Mouse (Mus musculus) CH12.LX (cell line): ENCODE results near the gene Slc27a4. TPM values are rescaled to one million over a fixed set of nuclear protein-coding genes. Genes with fewer than 3 reads are reported as not detected.

Source experiments
- DNase-seq: peaks from one replicate; pipeline ENCODE4 v3.0.0-alpha.2; 2013; ENCODE audit errors: extremely low read depth
- H3K27ac ChIP-seq: 2 replicates; pipeline ENCODE4 v1.5.1; 2012; ENCODE audit warnings: low read depth, mild to moderate bottlenecking, control low read depth, moderate library complexity; ENCODE audit not compliant: insufficient read depth
- H3K27me3 ChIP-seq: replicated peaks from 2 replicates; pipeline ENCODE3; 2012; ENCODE audit warnings: inconsistent platforms
- H3K36me3 ChIP-seq, 2 experiments: replicated peaks in 1 of 2; 2 replicates each; pipeline versions ENCODE3 to v1.6.1; 2012; ENCODE audit warnings: inconsistent platforms in 1 of 2, low read length in 1 of 2, mild to moderate bottlenecking in 1 of 2, mixed read lengths in 1 of 2, moderate library complexity in 1 of 2; ENCODE audit not compliant: control insufficient read depth in 1 of 2, insufficient read depth in 1 of 2
- H3K4me1 ChIP-seq, 2 experiments: 2 replicates each; pipeline ENCODE4 v1.6.1; 2012; ENCODE audit warnings: inconsistent platforms in 1 of 2, moderate library complexity in 1 of 2; ENCODE audit not compliant: insufficient read depth in 2 of 2, control insufficient read depth in 1 of 2
- H3K4me2 ChIP-seq: 2 replicates; pipeline ENCODE4 v1.6.1; 2012; ENCODE audit warnings: low read depth, mild to moderate bottlenecking, control low read depth; ENCODE audit not compliant: poor library complexity, insufficient read depth, severe bottlenecking
- H3K4me3 ChIP-seq, 3 experiments: fragments of 150-350 bp in 1 of 3; sonication (generic) in 1 of 3; replicated peaks in 1 of 3; 2 replicates each; pipeline versions ENCODE3 to v1.5.1; 2011 to 2012; ENCODE audit warnings: low read depth in 2 of 3, low read length in 2 of 3, mild to moderate bottlenecking in 2 of 3, moderate library complexity in 2 of 3, control low read depth in 1 of 3, improper control_type of control experiment in 1 of 3, inconsistent platforms in 1 of 3, mixed read lengths in 1 of 3; ENCODE audit not compliant: poor library complexity in 1 of 3
- H3K79me2 ChIP-seq: replicated peaks from 2 replicates; pipeline ENCODE4 v1.6.1; 2012; ENCODE audit warnings: mild to moderate bottlenecking, moderate library complexity; ENCODE audit not compliant: control insufficient read depth, poor library complexity, insufficient read depth, severe bottlenecking; ENCODE audit errors: extremely low read depth
- H3K9ac ChIP-seq: 2 replicates; pipeline ENCODE4 v1.6.1; 2012; ENCODE audit warnings: low read depth, mild to moderate bottlenecking, control low read depth, moderate library complexity; ENCODE audit not compliant: insufficient read depth
- H3K9me3 ChIP-seq: replicated peaks from 2 replicates; pipeline ENCODE3; 2012; ENCODE audit warnings: low read length, inconsistent platforms, mixed read lengths
- CHD1 ChIP-seq: IDR thresholded peaks from 2 replicates; pipeline ENCODE4 v1.6.1; 2012; ENCODE audit warnings: low read depth, low read length, improper control_type of control experiment, inconsistent platforms
- CTCF ChIP-seq, 2 experiments: IDR thresholded peaks in 1 of 2; conservative IDR thresholded peaks in 1 of 2; 2 replicates each; pipeline ENCODE4 v1.5.1; 2011 to 2012; ENCODE audit warnings: low read depth in 2 of 2, low read length in 2 of 2, improper control_type of control experiment in 1 of 2, inconsistent platforms in 1 of 2, mild to moderate bottlenecking in 1 of 2, moderate library complexity in 1 of 2
- E2F4 ChIP-seq: IDR thresholded peaks from 2 replicates; pipeline ENCODE4 v1.6.1; 2011; ENCODE audit warnings: low read depth, low read length, improper control_type of control experiment; ENCODE audit not compliant: insufficient replicate concordance
- ELF1 ChIP-seq: IDR thresholded peaks from 2 replicates; pipeline ENCODE4 v1.6.1; 2014; ENCODE audit warnings: low read depth, mild to moderate bottlenecking, inconsistent platforms, low read length, improper control_type of control experiment
- ETS1 ChIP-seq: conservative IDR thresholded peaks from 2 replicates; pipeline ENCODE4 v1.6.1; 2012; ENCODE audit warnings: low read depth, mild to moderate bottlenecking, inconsistent platforms, low read length, improper control_type of control experiment, moderate library complexity
- GABPA ChIP-seq: IDR thresholded peaks from 2 replicates; pipeline ENCODE4 v1.6.1; 2012; ENCODE audit warnings: low read depth, low read length, improper control_type of control experiment, inconsistent platforms; ENCODE audit not compliant: insufficient replicate concordance
- JUN ChIP-seq: IDR thresholded peaks from 2 replicates; pipeline ENCODE4 v1.6.1; 2011; ENCODE audit warnings: low read depth, mild to moderate bottlenecking, low read length, improper control_type of control experiment, moderate library complexity; ENCODE audit not compliant: insufficient read depth
- KAT2A ChIP-seq: IDR thresholded peaks from 2 replicates; pipeline ENCODE4 v1.6.1; 2012; ENCODE audit warnings: low read length, improper control_type of control experiment, inconsistent platforms; ENCODE audit not compliant: insufficient replicate concordance
- MAFK ChIP-seq: IDR thresholded peaks from 2 replicates; pipeline ENCODE4 v1.6.1; 2011; ENCODE audit warnings: low read length, improper control_type of control experiment; ENCODE audit not compliant: insufficient replicate concordance
- MAZ ChIP-seq: IDR thresholded peaks from 2 replicates; pipeline ENCODE4 v1.6.1; 2012; ENCODE audit warnings: low read depth, mild to moderate bottlenecking, inconsistent platforms, low read length, improper control_type of control experiment, moderate library complexity
- MXI1 ChIP-seq: IDR thresholded peaks from 2 replicates; pipeline ENCODE4 v1.6.1; 2011; ENCODE audit warnings: mild to moderate bottlenecking, low read depth, low read length, improper control_type of control experiment
- NRF1 ChIP-seq: IDR thresholded peaks from 2 replicates; pipeline ENCODE4 v1.6.1; 2014; ENCODE audit warnings: low read depth, mild to moderate bottlenecking, inconsistent platforms, low read length, improper control_type of control experiment, moderate library complexity
- PAX5 ChIP-seq: IDR thresholded peaks from 2 replicates; pipeline ENCODE4 v1.6.1; 2012; ENCODE audit warnings: low read length, inconsistent platforms, mixed read lengths
- POLR2AphosphoS2 ChIP-seq: IDR thresholded peaks from 2 replicates; pipeline ENCODE4 v1.6.1; 2011; ENCODE audit warnings: low read depth, low read length, improper control_type of control experiment
- RCOR1 ChIP-seq: conservative IDR thresholded peaks from 2 replicates; pipeline ENCODE4 v1.6.1; 2012; ENCODE audit warnings: low read depth, mild to moderate bottlenecking, inconsistent platforms, low read length, improper control_type of control experiment
- SIN3A ChIP-seq: IDR thresholded peaks from 2 replicates; pipeline ENCODE4 v1.6.1; 2012; ENCODE audit warnings: low read length, improper control_type of control experiment, inconsistent platforms
- TBP ChIP-seq: conservative IDR thresholded peaks from 2 replicates; pipeline ENCODE4 v1.6.1; 2011; ENCODE audit warnings: low read depth, low read length, improper control_type of control experiment
- UBTF ChIP-seq: IDR thresholded peaks from 2 replicates; pipeline ENCODE4 v1.6.1; 2012; ENCODE audit warnings: low read depth, mild to moderate bottlenecking, inconsistent platforms, low read length, improper control_type of control experiment, moderate library complexity
- USF1 ChIP-seq: IDR thresholded peaks from 2 replicates; pipeline ENCODE4 v1.6.1; 2014; ENCODE audit warnings: low read depth, mild to moderate bottlenecking, inconsistent platforms, low read length, improper control_type of control experiment
- USF2 ChIP-seq: conservative IDR thresholded peaks from 2 replicates; pipeline ENCODE4 v1.6.1; 2011; ENCODE audit warnings: low read depth, low read length, improper control_type of control experiment
- ZKSCAN1 ChIP-seq: IDR thresholded peaks from 2 replicates; pipeline ENCODE4 v1.6.1; 2012; ENCODE audit warnings: low read depth, inconsistent platforms, low read length, improper control_type of control experiment, borderline replicate concordance
- dilution Hi-C: fragments of 300-500 bp; cut with MboI; formaldehyde crosslinking; loops from 2 replicates; pipeline ENCODE4 v1.14.3; 2020; ENCODE audit warnings: low sequenced_read_pairs; ENCODE audit not compliant: extremely low pct_unique_long_range_greater_than_20kb, extremely low pct_ligation_motif_present
- in situ Hi-C: fragments of 300-500 bp; cut with MboI; formaldehyde crosslinking; loops from 3 replicates; pipeline ENCODE4 v1.14.3; 2019; ENCODE audit warnings: low sequenced_read_pairs, low pct_ligation_motif_present, low pct_unique_long_range_greater_than_20kb, mixed read lengths
- polyA plus RNA-seq: library from polyadenylated mRNA; unstranded; fragments of >175 nt; gene quantifications from 2 replicates; pipeline ENCODE4 v1.2.1, GENCODE M21; 2012; ENCODE audit warnings: low read depth; ENCODE audit not compliant: insufficient read length
- total RNA-seq, 2 experiments: library from RNA; depleted of rRNA; stranded (reverse); fragments of 300-350 nt in 1 of 2; fragments of >200 nt in 1 of 2; gene quantifications; 2 replicates each; pipeline ENCODE4 v1.2.3; 2012 to 2014

The Slc27a4 gene
- total and polyA plus RNA-seq, 3 experiments, result 4.7 to 11.3 (median 4.8) TPM

GRCm38 (mm10) chr2:29843231-29844105, 41.0 kb downstream of the Slc27a4 start:
- no peak overlapping the region for H3K27ac ChIP-seq
- no peak overlapping the region for H3K4me2 ChIP-seq
- H3K79me2 ChIP-seq, result no peaks in the 10 kb centered on the region
- in situ Hi-C loops (no loop called here), dilution Hi-C loops (no loop called here)
- H3K9ac ChIP-seq, result no peak overlapping the region
- no peak for TF ChIP-seq PAX5
- no peak for TF ChIP-seq USF2
- H3K36me3 ChIP-seq, result peaks cover 49 to 94% of the 10 kb centered on the region in 2 experiments
- peaks cover 0 to 10% of the 10 kb centered on the region in 2 experiments; a peak in 1 of 4 replicates for H3K4me1 ChIP-seq
- no peak overlapping the region for H3K4me3 ChIP-seq
- no peak for DNase-seq
- H3K27me3 ChIP-seq, result no peaks in the 10 kb centered on the region
- no peaks in the 10 kb centered on the region for H3K9me3 ChIP-seq

- H3K4me1 ChIP-seq, result peaks cover 0 to 3% of the 10 kb centered on the region in 2 experiments; a peak in 1 of 4 replicates
- no peaks in the 10 kb centered on the region for H3K79me2 ChIP-seq
- TF ChIP-seq ZKSCAN1 (no peak), MAZ (no peak), NRF1 (no peak), USF1 (no peak), POLR2AphosphoS2 (no peak), E2F4 (no peak), RCOR1 (no peak), MAFK (no peak), SIN3A (no peak), ELF1 (no peak), ETS1 (no peak), TBP (no peak), CTCF (conservative IDR thresholded peaks at IDR 0.05 in 1 of 2, IDR thresholded peaks at IDR 0.05 in 1 of 2; ENCODE audit: low read depth in 2 of 2, low read length in 2 of 2) (no peak), UBTF (no peak), KAT2A (no peak), JUN (no peak), GABPA (no peak), CHD1 (no peak), MXI1 (no peak)
- in situ Hi-C loops, result no loop called here
- no peak for DNase-seq
- H3K9ac ChIP-seq, result no peak overlapping the region
- H3K9me3 ChIP-seq, result no peaks in the 10 kb centered on the region
- no peaks in the 10 kb centered on the region for H3K27me3 ChIP-seq
- no peak overlapping the region for H3K4me3 ChIP-seq
- dilution Hi-C loops, result no loop called here
- H3K27ac ChIP-seq, result no peak overlapping the region
- H3K36me3 ChIP-seq, result peaks cover 45 to 93% of the 10 kb centered on the region in 2 experiments
- H3K4me2 ChIP-seq, result no peak overlapping the region
Observed at GRCm38 (mm10) chr2:29844115-29844514, 41.7 kb downstream of the Slc27a4 start.
